Mouse (Mus musculus) fibroblast of lung, adult 2 months (primary cell): ENCODE measurements at regions not wholly inside any gene's neighbourhood (a gene's known extent, or its start where the extent isn't known, plus 50 kb on each side); places are given as distances from the start of the nearest gene placed in this dataset.

Source experiments
- DNase-seq: peaks from one replicate; pipeline ENCODE4 v3.0.0-alpha.2; 2011; ENCODE audit warnings: low read depth

GRCm38 (mm10) chr5:118815783-118816182 lies 255.3 kb downstream of the Med13l start:
- no peak for DNase-seq

GRCm38 (mm10) chr5:118818294-118818693 lies 257.8 kb downstream of the Med13l start:
- DNase-seq, result no peak

GRCm38 (mm10) chr5:118824791-118825190 lies 264.3 kb downstream of the Med13l start:
- DNase-seq, result no peak

- no peak for DNase-seq
These were observed 268.7 kb downstream of the Med13l start for GRCm38 (mm10) chr5:118829031-118829698.

- no peak for DNase-seq
These were observed 272.2 kb downstream of the Med13l start for GRCm38 (mm10) chr5:118832701-118833100.

GRCm38 (mm10) chr5:118834129-118834528 lies 273.6 kb downstream of the Med13l start:
- no peak for DNase-seq

GRCm38 (mm10) chr5:118837001-118837400 lies 276.5 kb downstream of the Med13l start:
- DNase-seq, result no peak

- DNase-seq, result no peak
These were observed 277.9 kb downstream of the Med13l start for GRCm38 (mm10) chr5:118838421-118838820.

- no peak for DNase-seq
These were observed 279.4 kb downstream of the Med13l start for GRCm38 (mm10) chr5:118839916-118840315.

- peak; percentile 57 for DNase-seq
These were observed 280.9 kb downstream of the Med13l start for GRCm38 (mm10) chr5:118841210-118842016.

- peak; percentile 74 for DNase-seq
These were observed 281.5 kb downstream of the Med13l start for GRCm38 (mm10) chr5:118842017-118842396.

- DNase-seq, result no peak
These were observed 296.5 kb downstream of the Med13l start for GRCm38 (mm10) chr5:118857001-118857400.

- no peak for DNase-seq
These were observed 300.8 kb downstream of the Med13l start for GRCm38 (mm10) chr5:118861143-118861847.

- no peak for DNase-seq
These were observed 307.0 kb downstream of the Med13l start for GRCm38 (mm10) chr5:118867511-118867910.

GRCm38 (mm10) chr5:118869330-118869729 lies 308.9 kb downstream of the Med13l start:
- no peak for DNase-seq

GRCm38 (mm10) chr5:118873871-118874270 lies 313.4 kb downstream of the Med13l start:
- no peak for DNase-seq

GRCm38 (mm10) chr5:118875096-118875637 lies 314.7 kb downstream of the Med13l start:
- DNase-seq, result no peak

- no peak for DNase-seq
These were observed 316.3 kb downstream of the Med13l start for GRCm38 (mm10) chr5:118876586-118877312.

- no peak for DNase-seq
These were observed 316.8 kb downstream of the Med13l start for GRCm38 (mm10) chr5:118877313-118877669.

- DNase-seq, result no peak
These were observed 317.4 kb downstream of the Med13l start for GRCm38 (mm10) chr5:118877831-118878230.

GRCm38 (mm10) chr5:118878722-118879121 lies 318.2 kb downstream of the Med13l start:
- no peak for DNase-seq
